Comparison of ENCODE assay signal across 17 mouse cellular contexts in the genomic region with DNA sequence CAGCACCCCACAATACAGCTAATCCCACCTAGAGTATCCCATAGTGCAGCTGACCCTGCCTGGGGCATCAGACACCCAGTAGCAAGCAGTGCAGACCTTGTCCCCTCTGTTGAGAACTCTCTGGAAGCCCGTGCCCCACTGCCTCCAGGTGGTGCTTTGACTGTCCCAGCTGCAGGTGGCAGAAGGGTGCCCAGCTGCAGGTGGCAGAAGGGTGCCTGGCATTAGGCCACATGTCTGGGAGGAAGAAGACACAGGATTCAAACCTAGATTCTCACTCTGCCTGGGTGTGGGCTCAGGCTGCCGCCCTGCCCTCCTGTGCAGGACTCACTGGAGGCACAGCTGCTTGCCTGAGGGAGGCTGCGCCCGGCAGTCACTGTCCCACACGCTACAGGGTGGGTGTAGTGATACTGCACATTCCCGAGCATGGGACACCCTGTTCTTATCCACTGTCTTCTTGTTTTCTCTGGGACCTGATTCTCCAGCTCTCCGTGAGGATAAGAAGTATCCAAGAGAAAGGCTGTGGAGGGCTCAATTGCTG. TPM values are rescaled to one million over a fixed set of nuclear protein-coding genes. Genes with fewer than 3 reads are reported as not detected.
DNase-seq lines count a peak whose midpoint lies in the region; ATAC-seq and TF ChIP-seq lines count a peak whose summit lies in the region.
"Had no signal": no experiment of that assay in that cellular context is flagged by ENCODE, and none has a peak within 500 bp of the region (broad histone marks: within the 10 kb centered on the region; RNA-seq: fewer than 3 reads in every experiment).

No protein-coding gene starts in this region.

- DNase-seq in heart, adult 2 months = no peak
- DNase-seq in heart, postnatal 10 days = no peak
- DNase-seq in lung, postnatal 0 days (ENCODE audit: low spot score) = no peak
- DNase-seq in lung, postnatal 25 days (ENCODE audit: low spot score) = no peak
- no peak for DNase-seq in liver, embryonic 13.5 days
- DNase-seq in thymus, postnatal 25 days = peak; percentile 71
- DNase-seq in left cerebral cortex, adult 8-10 months (ENCODE audit: low spot score in 2 of 2) = no peak
- DNase-seq in kidney, adult 8-10 months = no peak
- DNase-seq: adrenal gland, postnatal 36 days; cerebellum, adult 11 months; gastrocnemius, postnatal 10 days had no signal

- H3K9ac ChIP-seq in heart, adult 2 months (ENCODE audit: low read depth, low read length) = peak overlapping the region; percentile 14; the same call in 1 of the 2 replicates
- H3K9ac ChIP-seq in lung, postnatal 0 days (replicated peaks; ENCODE audit: low read depth) = no peak overlapping the region; the same call in 1 of the 2 replicates
- H3K9ac ChIP-seq in liver, embryonic 13.5 days = no peak overlapping the region
- H3K9ac ChIP-seq: forebrain, embryonic 13.5 days; heart, embryonic 15.5 days; liver, embryonic 14.5 days had no signal

- no peaks in the 10 kb centered on the region for H3K27me3 ChIP-seq in heart, adult 2 months (ENCODE audit: control insufficient read depth, insufficient read depth, low read length)
- H3K27me3 ChIP-seq in lung, postnatal 0 days (replicated peaks; ENCODE audit: insufficient read depth, low read length) = no peaks in the 10 kb centered on the region
- no peaks in the 10 kb centered on the region for H3K27me3 ChIP-seq in liver, embryonic 13.5 days
- H3K27me3 ChIP-seq: forebrain, embryonic 13.5 days; heart, embryonic 15.5 days had no signal

- no peak for ATAC-seq in lung, postnatal 0 days
- ATAC-seq in liver, embryonic 13.5 days (ENCODE audit: low read depth) = no peak
- ATAC-seq: forebrain, embryonic 13.5 days; hindbrain, postnatal 0 days had no signal

- WGBS in heart, adult 2 months = 82% methylated on average over 7 of the region's 7 CpGs
- WGBS in lung, postnatal 0 days = 81% methylated on average over 7 of the region's 7 CpGs
- 76% methylated on average over 7 of the region's 7 CpGs for WGBS in liver, embryonic 13.5 days (ENCODE audit: insufficient replicate concordance)

- no peaks in the 10 kb centered on the region; the same call in 1 of the 2 replicates for H3K36me3 ChIP-seq in heart, adult 2 months (ENCODE audit: control insufficient read depth, insufficient read depth, low read length)
- H3K36me3 ChIP-seq in lung, postnatal 0 days (ENCODE audit: insufficient read depth, low read length) = no peaks in the 10 kb centered on the region
- peaks cover 4% of the 10 kb centered on the region; the same call in 1 of the 2 replicates for H3K36me3 ChIP-seq in liver, embryonic 13.5 days
- H3K36me3 ChIP-seq: heart, embryonic 15.5 days had no signal

- peaks cover 52% of the 10 kb centered on the region for H3K4me1 ChIP-seq in heart, adult 2 months (ENCODE audit: control insufficient read depth, insufficient read depth, low read length)
- H3K4me1 ChIP-seq in lung, postnatal 0 days (ENCODE audit: insufficient read depth, low read depth, low read length) = peaks cover 22% of the 10 kb centered on the region
- peaks cover 98% of the 10 kb centered on the region for H3K4me1 ChIP-seq in liver, embryonic 13.5 days (replicated peaks)

- intact Hi-C loops in heart, adult 2 months (cut with DNase I) = loop anchor here (2.0 kb wide), 1 partner anchor 31 kb away; no protein-coding TSS in a partner anchor
- intact Hi-C loops in heart, postnatal 10 days (cut with DNase I) = no loop called here

- no peak for TF ChIP-seq EP300 in heart, adult 2 months (IDR thresholded peaks at IDR 0.05; ENCODE audit: insufficient read depth, low read depth, low read length)
- no peak for TF ChIP-seq EP300 in lung, postnatal 0 days (IDR thresholded peaks at IDR 0.05)

- H3K79me2 ChIP-seq in heart, adult 2 months (replicated peaks; ENCODE audit: control insufficient read depth, insufficient read depth, low read length) = peaks cover 6% of the 10 kb centered on the region; the same call in 1 of the 2 replicates

- H3K4me2 ChIP-seq in lung, postnatal 0 days (replicated peaks; ENCODE audit: low read depth, low read length) = no peak overlapping the region
- no peak overlapping the region for H3K4me2 ChIP-seq in liver, embryonic 13.5 days
- H3K4me2 ChIP-seq: forebrain, embryonic 13.5 days; heart, embryonic 15.5 days had no signal

- TF ChIP-seq CTCF in heart, adult 2 months (IDR thresholded peaks at IDR 0.05) = no peak
- no peak for TF ChIP-seq CTCF in lung, postnatal 0 days (IDR thresholded peaks at IDR 0.05)

- no peaks in the 10 kb centered on the region for H3K9me3 ChIP-seq in lung, postnatal 0 days (ENCODE audit: low read length)
- H3K9me3 ChIP-seq in liver, embryonic 13.5 days (replicated peaks) = no peaks in the 10 kb centered on the region
- H3K9me3 ChIP-seq: forebrain, embryonic 13.5 days; heart, embryonic 15.5 days had no signal

- no peak overlapping the region for H3K4me3 ChIP-seq in heart, adult 2 months
- no peak overlapping the region for H3K4me3 ChIP-seq in lung, postnatal 0 days (ENCODE audit: low read depth, low read length)
- no peak overlapping the region for H3K4me3 ChIP-seq in liver, embryonic 13.5 days (replicated peaks)
- H3K4me3 ChIP-seq: forebrain, embryonic 13.5 days; heart, embryonic 15.5 days had no signal

- peak overlapping the region; percentile 70 for H3K27ac ChIP-seq in heart, adult 2 months
- H3K27ac ChIP-seq in lung, postnatal 0 days (ENCODE audit: low read length) = 0 out of 2 replicates have a peak overlapping the region, but pooled peaks have one; percentile 88
- H3K27ac ChIP-seq in liver, embryonic 13.5 days = 0 out of 2 replicates have a peak overlapping the region, but pooled peaks have one; percentile 72
- H3K27ac ChIP-seq: forebrain, embryonic 13.5 days; hindbrain, postnatal 0 days; liver, embryonic 14.5 days; macrophage had no signal

- no peak for TF ChIP-seq POLR2A in heart, adult 2 months (IDR thresholded peaks at IDR 0.05; ENCODE audit: insufficient read depth, low read depth, low read length)

RNA-seq across cellular contexts. Expression of a gene that starts 9.1 kb away (rescaled TPM):
- 10 to 100 TPM; 38.3 to 43.6 TPM for total RNA-seq in heart, adult 2 months (2021)
- polyA plus RNA-seq in heart, adult 2 months (2012; rRNA removed) = 36.9 and 37.7 TPM in 2 replicates
- total RNA-seq in heart, postnatal 10 days (2021) = 10 to 100 TPM; 48.3 to 61.0 TPM
- 96.8 and 106 TPM in 2 replicates for polyA plus RNA-seq in lung, postnatal 0 days (2015; fragmentation: Nextera tagmentation; extraction: Ambion mirVana)
- polyA plus RNA-seq in liver, embryonic 13.5 days (2015; fragmentation: Nextera tagmentation; extraction: Ambion mirVana) = 35.4 and 36.0 TPM in 2 replicates
- total RNA-seq in left cerebral cortex, adult 8-10 months (2022) = 10 to 100 TPM; 33.8 to 43.3 (median 38.6) TPM

RNA-seq across cellular contexts. Expression of a gene that starts 30.0 kb away (rescaled TPM):
- total RNA-seq in heart, adult 2 months (2021) = 1 to 10 TPM; 1.5 to 3.3 TPM
- polyA plus RNA-seq in heart, adult 2 months (2012; rRNA removed) = 2.1 and 2.3 TPM in 2 replicates
- total RNA-seq in heart, postnatal 10 days (2021) = under 1 TPM; 0.35 to 0.81 TPM
- 1.4 and 1.7 TPM in 2 replicates for polyA plus RNA-seq in lung, postnatal 0 days (2015; fragmentation: Nextera tagmentation; extraction: Ambion mirVana)
- 0.23 and 0.30 TPM in 2 replicates for polyA plus RNA-seq in liver, embryonic 13.5 days (2015; fragmentation: Nextera tagmentation; extraction: Ambion mirVana)
- 1 to 10 TPM; 4.3 to 8.2 (median 5.4) TPM for total RNA-seq in left cerebral cortex, adult 8-10 months (2022)
- total RNA-seq: common myeloid progenitor, adult 5-6 weeks had no signal
- polyA plus RNA-seq: macrophage had no signal

RNA-seq across cellular contexts. Expression of a gene that starts 33.3 kb away (rescaled TPM):
- total RNA-seq in heart, adult 2 months (2021) = 1 to 10 TPM; 5.3 to 7.1 TPM
- polyA plus RNA-seq in heart, adult 2 months (2012; rRNA removed) = 14.4 and 33.8 TPM in 2 replicates
- total RNA-seq in heart, postnatal 10 days (2021) = 1 to 10 TPM; 3.1 to 3.2 TPM
- 0.87 and 1.5 TPM in 2 replicates for polyA plus RNA-seq in lung, postnatal 0 days (2015; fragmentation: Nextera tagmentation; extraction: Ambion mirVana)
- polyA plus RNA-seq in liver, embryonic 13.5 days (2015; fragmentation: Nextera tagmentation; extraction: Ambion mirVana) = 0.33 and 0.60 TPM in 2 replicates
- total RNA-seq in left cerebral cortex, adult 8-10 months (2022) = 1 to 10 TPM in 1 of 4 experiments, under 1 TPM in 3; 0.51 to 1.5 (median 0.82) TPM
- total RNA-seq: common myeloid progenitor, adult 5-6 weeks had no signal

RNA-seq across cellular contexts. Expression of a gene that starts 40.5 kb away (rescaled TPM):
- 10 to 100 TPM; 17.6 to 19.4 TPM for total RNA-seq in heart, adult 2 months (2021)
- 16.0 and 18.5 TPM in 2 replicates for polyA plus RNA-seq in heart, adult 2 months (2012; rRNA removed)
- 10 to 100 TPM; 19.2 to 22.0 TPM for total RNA-seq in heart, postnatal 10 days (2021)
- polyA plus RNA-seq in lung, postnatal 0 days (2015; fragmentation: Nextera tagmentation; extraction: Ambion mirVana) = 16.0 and 16.7 TPM in 2 replicates
- polyA plus RNA-seq in liver, embryonic 13.5 days (2015; fragmentation: Nextera tagmentation; extraction: Ambion mirVana) = 14.1 and 15.7 TPM in 2 replicates
- 10 to 100 TPM; 43.8 to 51.8 (median 47.0) TPM for total RNA-seq in left cerebral cortex, adult 8-10 months (2022)

RNA-seq across cellular contexts. Expression of a gene that starts 57.2 kb away (rescaled TPM):
- total RNA-seq in heart, adult 2 months (2021) = 1 to 10 TPM; 6.5 to 7.3 TPM
- 23.4 and 28.4 TPM in 2 replicates for polyA plus RNA-seq in heart, adult 2 months (2012; rRNA removed)
- total RNA-seq in heart, postnatal 10 days (2021) = 10 to 100 TPM; 10.2 to 12.5 TPM
- polyA plus RNA-seq in lung, postnatal 0 days (2015; fragmentation: Nextera tagmentation; extraction: Ambion mirVana) = 21.3 and 21.9 TPM in 2 replicates
- polyA plus RNA-seq in liver, embryonic 13.5 days (2015; fragmentation: Nextera tagmentation; extraction: Ambion mirVana) = 15.8 and 20.2 TPM in 2 replicates
- 10 to 100 TPM; 25.8 to 27.9 (median 26.8) TPM for total RNA-seq in left cerebral cortex, adult 8-10 months (2022)
